19 mouse cellular contexts compared by ENCODE assay signal in the genomic region with DNA sequence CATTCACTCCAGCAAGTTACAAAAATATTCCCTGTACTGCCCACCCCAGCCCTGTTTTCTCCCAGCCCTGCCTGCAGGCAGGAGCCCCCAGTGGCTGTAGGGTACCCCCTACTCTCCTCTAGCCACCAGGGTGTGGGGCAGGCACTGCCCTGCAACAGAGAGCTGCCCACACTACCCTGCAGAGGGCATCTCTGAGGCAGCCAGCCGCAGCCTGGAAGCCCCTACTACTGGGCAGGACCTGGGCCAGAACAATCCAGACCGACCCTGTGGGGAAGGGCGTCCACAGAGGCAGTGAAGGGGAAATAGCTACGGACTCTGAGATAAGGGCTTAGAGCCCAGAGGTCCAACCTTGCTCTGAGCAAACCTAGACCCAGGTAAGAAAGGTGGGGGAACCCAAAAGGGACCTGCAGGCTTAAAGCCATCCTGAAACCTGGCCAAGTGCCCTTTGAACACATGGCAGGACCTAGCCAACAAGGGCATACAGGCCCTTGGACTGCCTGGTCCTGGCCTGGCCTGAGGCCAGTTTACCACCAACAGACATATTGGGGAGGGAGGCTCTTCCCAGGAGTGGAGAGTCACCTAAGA. TPM values are rescaled to one million over a fixed set of nuclear protein-coding genes. Genes with fewer than 3 reads are reported as not detected.
DNase-seq lines count a peak whose midpoint lies in the region; ATAC-seq lines count a peak whose summit lies in the region.
"Had no signal": no experiment of that assay in that cellular context is flagged by ENCODE, and none has a peak within 500 bp of the region (broad histone marks: within the 10 kb centered on the region; RNA-seq: fewer than 3 reads in every experiment).

No protein-coding gene starts in this region.

- H3K27ac ChIP-seq in hindbrain, embryonic 15.5 days (replicated peaks): no peak overlapping the region
- no peak overlapping the region for H3K27ac ChIP-seq in hindbrain, embryonic 11.5 days (ENCODE audit: low read depth, low read length)
- H3K27ac ChIP-seq: forebrain, embryonic 13.5 days; heart, embryonic 15.5 days; limb, embryonic 13.5 days; midbrain, embryonic 13.5 days; neural tube, embryonic 13.5 days had no signal

- H3K36me3 ChIP-seq in hindbrain, embryonic 15.5 days: peaks cover 22% of the 10 kb centered on the region; the same call in 1 of the 2 replicates
- H3K36me3 ChIP-seq in hindbrain, embryonic 11.5 days (ENCODE audit: control insufficient read depth, insufficient read depth, low read length): no peaks in the 10 kb centered on the region
- H3K36me3 ChIP-seq: heart, embryonic 15.5 days had no signal

- 0 out of 2 replicates have a peak, but pooled peaks cover 12% of the 10 kb centered on the region for H3K4me1 ChIP-seq in hindbrain, embryonic 15.5 days (replicated peaks)
- H3K4me1 ChIP-seq in hindbrain, embryonic 11.5 days (replicated peaks; ENCODE audit: control insufficient read depth, insufficient read depth, low read length): peaks cover 6% of the 10 kb centered on the region

- DNase-seq in cerebellum, adult 11-12 months: peak; percentile 57
- DNase-seq in cerebellum, postnatal 4 days (ENCODE audit: low spot score in 2 of 2): no peak
- no peak for DNase-seq in hindbrain, embryonic 11.5 days (ENCODE audit: low spot score)
- peak; percentile 52 for DNase-seq in left cerebral cortex, postnatal 4 days
- DNase-seq in left cerebral cortex, postnatal 14 days (ENCODE audit: low spot score in 2 of 2): no peak
- DNase-seq in kidney, postnatal 36 days: peak; percentile 88 to 89
- DNase-seq in adrenal gland, postnatal 14 days: no peak
- DNase-seq: adrenal gland, adult 2 months; gastrocnemius, postnatal 10 days; heart, adult 18-20 months; heart, postnatal 4 days; lung, postnatal 10 days; thymus, postnatal 36 days had no signal

- 0 out of 2 replicates have a peak, but pooled peaks have one; percentile 6 for ATAC-seq in hindbrain, embryonic 15.5 days (ENCODE audit: low FRiP score, low read depth)
- no peak for ATAC-seq in hindbrain, embryonic 11.5 days (ENCODE audit: low FRiP score)
- ATAC-seq: forebrain, embryonic 13.5 days; midbrain, embryonic 13.5 days had no signal

- no peaks in the 10 kb centered on the region for H3K27me3 ChIP-seq in hindbrain, embryonic 15.5 days
- peaks cover 4% of the 10 kb centered on the region; the same call in 1 of the 2 replicates for H3K27me3 ChIP-seq in hindbrain, embryonic 11.5 days (ENCODE audit: control insufficient read depth, insufficient read depth, low read length)
- H3K27me3 ChIP-seq: forebrain, embryonic 13.5 days had no signal

- H3K9ac ChIP-seq in hindbrain, embryonic 15.5 days: no peak overlapping the region
- H3K9ac ChIP-seq in hindbrain, embryonic 11.5 days (ENCODE audit: low read depth, low read length): no peak overlapping the region
- H3K9ac ChIP-seq: forebrain, embryonic 13.5 days; heart, embryonic 15.5 days; limb, embryonic 13.5 days; midbrain, embryonic 13.5 days; neural tube, embryonic 13.5 days had no signal

- H3K9me3 ChIP-seq in hindbrain, embryonic 15.5 days: no peaks in the 10 kb centered on the region
- no peaks in the 10 kb centered on the region for H3K9me3 ChIP-seq in hindbrain, embryonic 11.5 days (ENCODE audit: control insufficient read depth, low read length)
- H3K9me3 ChIP-seq: forebrain, embryonic 13.5 days; heart, embryonic 15.5 days; limb, embryonic 13.5 days; midbrain, embryonic 13.5 days; neural tube, embryonic 13.5 days had no signal

- intact Hi-C loops in left cerebral cortex, postnatal 4 days (cut with DNase I): no loop called here
- intact Hi-C loops in left cerebral cortex, postnatal 14 days (cut with DNase I): no loop called here

- H3K4me2 ChIP-seq in hindbrain, embryonic 15.5 days: no peak overlapping the region
- no peak overlapping the region for H3K4me2 ChIP-seq in hindbrain, embryonic 11.5 days (replicated peaks; ENCODE audit: low read depth, low read length)
- H3K4me2 ChIP-seq: forebrain, embryonic 13.5 days; heart, embryonic 15.5 days; limb, embryonic 13.5 days; midbrain, embryonic 13.5 days; neural tube, embryonic 13.5 days had no signal

- H3K4me3 ChIP-seq in hindbrain, embryonic 15.5 days: no peak overlapping the region
- H3K4me3 ChIP-seq in hindbrain, embryonic 11.5 days (ENCODE audit: low read depth, low read length): no peak overlapping the region
- H3K4me3 ChIP-seq: forebrain, embryonic 13.5 days; heart, embryonic 15.5 days; limb, embryonic 13.5 days; midbrain, embryonic 13.5 days; neural tube, embryonic 13.5 days had no signal

- WGBS in hindbrain, embryonic 15.5 days: 74% methylated on average over 4 of the region's 4 CpGs
- WGBS in hindbrain, embryonic 11.5 days: 85% methylated on average over 4 of the region's 4 CpGs

RNA-seq across cellular contexts. Expression of gene Aatk, which starts 39.4 kb away (rescaled TPM):
- 45.7 and 47.5 TPM in 2 replicates for polyA plus RNA-seq in hindbrain, embryonic 15.5 days (2015; fragmentation: Nextera tagmentation; extraction: Ambion mirVana)
- polyA plus RNA-seq in hindbrain, embryonic 11.5 days (2014; fragmentation: Nextera tagmentation; extraction: Ambion mirVana): 1.9 TPM in 2 replicates
- total RNA-seq in left cerebral cortex, postnatal 4 days (2021): 100 to 1,000 TPM; 111 to 114 TPM
- 100 to 1,000 TPM; 171 to 185 TPM for total RNA-seq in left cerebral cortex, postnatal 14 days (2021)
- total RNA-seq in adrenal gland, postnatal 14 days (2021): 13.7 and 15.7 TPM in 2 replicates

Comparison
In these comparisons a context has a peak if more than half of its experiments do, and no peak if none do; other contexts are left out.
1. DNase-seq: peak in cerebellum, adult 11-12 months (single experiment), left cerebral cortex, postnatal 4 days (single experiment) and kidney, postnatal 36 days (2 of 2); none in cerebellum, postnatal 4 days (0 of 2), hindbrain, embryonic 11.5 days (single experiment), left cerebral cortex, postnatal 14 days (0 of 2) and adrenal gland, postnatal 14 days (single experiment).